Mouse (Mus musculus) heart, postnatal 14 days (tissue): ENCODE results near the gene P4ha2. TPM values are rescaled to one million over a fixed set of nuclear protein-coding genes. Genes with fewer than 3 reads are reported as not detected.

Source experiments
- DNase-seq, 2 experiments: peaks; one replicate each; pipeline ENCODE4 v3.0.0; 2021 to 2022
- intact Hi-C: fragments of 180-260 bp; cut with DNase I; formaldehyde crosslinking; loops from one replicate; pipeline ENCODE4 v1.15.1; 2025
- total RNA-seq, 2 experiments: library from RNA; stranded (reverse); gene quantifications; 2 replicates each; pipeline ENCODE4 v1.2.3; 2021

Gene P4ha2
- total RNA-seq, 2 experiments from 2014 or later, result 43.3 to 46.4 TPM

DNA sequence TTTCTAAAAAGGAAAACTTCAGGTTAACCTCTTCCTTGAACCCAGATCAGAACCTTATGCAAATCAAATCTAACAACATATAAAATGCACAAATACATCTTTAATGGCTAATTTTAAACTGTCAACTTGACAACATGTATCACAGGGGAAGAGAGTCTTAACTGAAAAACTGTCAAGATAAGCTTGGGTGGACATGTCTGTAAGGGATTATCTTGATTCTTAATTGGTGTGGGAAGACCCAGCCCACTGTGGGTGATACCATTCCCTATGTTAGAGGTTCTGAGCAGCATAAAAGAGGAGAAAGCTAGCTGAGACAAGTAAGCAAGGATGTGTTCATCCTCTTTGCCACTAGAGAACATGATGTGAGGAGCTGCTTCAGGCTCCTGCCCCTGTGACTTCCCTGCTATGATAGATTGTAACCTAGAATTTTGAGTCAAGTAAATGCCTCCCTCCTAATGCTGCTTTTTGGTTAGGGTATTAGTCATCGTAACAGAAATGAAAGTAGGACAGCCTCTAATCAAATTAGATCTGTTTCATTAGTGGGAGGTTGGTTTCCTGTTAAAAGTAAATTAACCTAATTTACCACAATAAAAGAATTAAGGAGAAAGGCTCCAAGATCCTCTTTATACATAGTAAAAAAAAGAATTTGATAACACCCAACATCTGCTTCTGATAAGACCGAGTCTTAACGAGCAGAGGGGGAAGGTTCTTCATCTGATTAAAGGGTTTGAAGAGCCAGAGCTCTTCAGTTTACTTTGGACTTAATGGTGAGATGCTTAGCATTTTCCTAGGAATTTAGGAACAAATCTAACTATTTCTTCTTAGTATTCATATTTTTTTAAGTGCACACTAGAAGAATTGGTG lies 69.8 kb downstream of the P4ha2 start:
- no peak for DNase-seq
- intact Hi-C loops, result no loop called here

DNA sequence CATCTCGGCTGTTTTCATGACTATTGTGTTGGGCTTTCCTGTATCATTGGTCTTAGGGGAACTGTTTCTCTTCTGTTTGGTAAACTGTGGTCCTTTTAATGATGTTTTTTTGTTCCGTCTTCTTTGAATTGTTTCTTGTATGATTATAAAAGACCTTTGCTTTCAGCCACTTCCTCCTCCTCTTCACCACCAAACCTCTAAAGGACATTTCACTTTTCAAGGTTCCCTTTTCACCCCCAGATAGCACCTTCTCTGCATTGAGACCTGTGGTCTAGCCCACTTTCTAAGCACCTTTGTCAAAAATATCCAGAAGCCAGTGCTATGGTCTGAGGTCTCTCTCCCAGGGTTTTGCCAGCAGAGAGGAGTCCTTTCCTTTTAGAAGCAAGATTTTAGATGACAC lies 71.3 kb downstream of the P4ha2 start:
- no peak for DNase-seq
- intact Hi-C loops, result no loop called here

DNA sequence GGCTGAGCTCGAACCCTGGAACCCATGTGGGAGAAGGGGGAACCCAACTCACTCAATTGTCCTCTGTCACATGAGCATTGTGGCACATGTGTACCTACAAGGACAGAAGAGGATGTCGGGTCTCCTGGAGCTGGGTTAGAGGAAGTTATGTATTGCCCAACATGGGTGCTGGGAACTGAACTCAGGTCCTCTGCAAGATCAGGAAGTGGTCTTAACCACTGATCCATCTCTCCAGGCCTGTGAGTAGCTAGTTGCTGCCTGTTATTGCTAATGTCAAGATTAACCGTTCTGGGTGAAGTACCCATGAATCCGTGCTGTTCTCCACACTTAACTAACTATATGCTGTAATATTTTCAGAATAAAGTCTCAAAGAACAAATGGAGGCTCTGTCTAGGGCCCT lies 74.3 kb downstream of the P4ha2 start:
- no peak for DNase-seq
- intact Hi-C loops, result no loop called here

DNA sequence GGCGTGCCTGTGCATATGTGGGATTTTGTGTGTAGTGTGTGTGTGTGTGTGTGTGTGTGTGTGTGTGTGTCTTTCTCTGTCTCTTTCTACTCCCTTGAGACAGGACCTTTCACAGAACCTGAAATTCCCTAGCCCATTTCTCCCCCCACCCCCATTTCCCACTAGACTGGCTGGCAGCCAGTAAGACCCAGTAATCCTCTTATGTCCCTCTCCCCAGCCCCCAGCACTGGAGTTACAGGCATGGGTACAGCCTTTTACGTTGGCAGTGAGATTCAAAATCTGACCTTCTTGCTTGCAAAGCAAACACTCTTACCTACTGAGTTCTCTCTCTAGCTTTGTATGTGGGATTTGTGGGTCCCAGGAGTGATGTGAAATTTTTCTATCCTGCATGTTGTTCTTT lies 75.0 kb downstream of the P4ha2 start:
- intact Hi-C loops, result no loop called here
- no peak for DNase-seq

Other genes with a start within 250 kb of the P4ha2 start
- gene Gm12216, start 240.8 kb upstream of the P4ha2 start, total RNA-seq, result 1 to 10 TPM; 2.0 to 3.6 TPM
- 10 to 100 TPM; 20.9 to 23.7 TPM for gene Slc22a5, start 208.4 kb upstream of the P4ha2 start, total RNA-seq
- 1 to 10 TPM; 1.7 to 2.5 TPM for gene Slc22a21, start 119.8 kb upstream of the P4ha2 start, total RNA-seq
- gene Slc22a4, start 72.0 kb upstream of the P4ha2 start, total RNA-seq, result 1 to 10 TPM; 3.5 to 4.7 TPM
- 10 to 100 TPM; 29.9 to 33.2 TPM for gene Pdlim4, start 31.1 kb upstream of the P4ha2 start, total RNA-seq
- not detected for gene Csf2, start 149.6 kb downstream of the P4ha2 start, total RNA-seq
- not detected for gene Il3, start 167.2 kb downstream of the P4ha2 start, total RNA-seq
- gene Acsl6, start 203.7 kb downstream of the P4ha2 start, total RNA-seq, result 1 to 10 TPM; 1.2 to 1.5 TPM